Mouse (Mus musculus) B cell, adult 62 days (primary cell): Measurements from ENCODE around the gene Gpat2. TPM values are rescaled to one million over a fixed set of nuclear protein-coding genes. Genes with fewer than 3 reads are reported as not detected.

Experiments used
- total RNA-seq: library from RNA; stranded (reverse); gene quantifications from 4 replicates; pipeline ENCODE4 v1.2.4, GENCODE M21; 2023

Gpat2 gene
- total RNA-seq = 0.29 to 0.69 TPM (median 0.64 TPM) in 3 of 4 replicates, not detected in the other

GRCm38 (mm10) chr2:127424977-127425376 is at the start of gene Gpat2:
TSS of gene Gpat2 (plus strand) at chr2:127425199.

GRCm38 (mm10) chr2:127444055-127444789 is 19.2 kb downstream of the Gpat2 start, which contains the start of gene Fahd2a:
TSS of gene Fahd2a (minus strand) at chr2:127444565.

Other genes with a start within 250 kb of the Gpat2 start
- 1.9 to 3.0 TPM (median 2.5 TPM) in 4 replicates for gene 1810024B03Rik, start 216.9 kb upstream of the Gpat2 start, total RNA-seq
- gene Snrnp200, start 216.8 kb upstream of the Gpat2 start, total RNA-seq = 170 to 177 TPM (median 172 TPM) in 4 replicates
- gene Ciao1, start 177.4 kb upstream of the Gpat2 start, total RNA-seq = 33.5 to 43.6 TPM (median 40.7 TPM) in 4 replicates
- gene Tmem127, start 177.3 kb upstream of the Gpat2 start, total RNA-seq = 40.4 to 47.7 TPM (median 43.5 TPM) in 4 replicates
- gene Stard7, start 155.0 kb upstream of the Gpat2 start, total RNA-seq = 80.8 to 89.9 TPM (median 85.5 TPM) in 4 replicates
- 510 to 733 TPM (median 603 TPM) in 4 replicates for gene Dusp2, start 89.0 kb upstream of the Gpat2 start, total RNA-seq
- 0.70 to 1.0 TPM (median 0.82 TPM) in 4 replicates for gene Astl, start 86.6 kb upstream of the Gpat2 start, total RNA-seq
- gene Adra2b, start 62.0 kb upstream of the Gpat2 start, total RNA-seq = 0.15 TPM in 2 of 4 replicates, not detected in the others
- 9.5 to 16.4 TPM (median 11.3 TPM) in 4 replicates for gene Fahd2a, start 19.4 kb downstream of the Gpat2 start, total RNA-seq
- not detected in 4 replicates for gene Kcnip3, start 96.9 kb downstream of the Gpat2 start, total RNA-seq
- gene Prom2, start 116.3 kb downstream of the Gpat2 start, total RNA-seq = not detected in 4 replicates
- gene Zfp661, start 161.9 kb downstream of the Gpat2 start, total RNA-seq = 4.1 to 5.7 TPM (median 4.9 TPM) in 4 replicates
- 74.3 to 98.2 TPM (median 82.5 TPM) in 4 replicates for gene Mrps5, start 162.0 kb downstream of the Gpat2 start, total RNA-seq
- not detected in 4 replicates for gene Mal, start 231.5 kb downstream of the Gpat2 start, total RNA-seq